ENCODE assay signal across 8 mouse cellular contexts in the genomic region with DNA sequence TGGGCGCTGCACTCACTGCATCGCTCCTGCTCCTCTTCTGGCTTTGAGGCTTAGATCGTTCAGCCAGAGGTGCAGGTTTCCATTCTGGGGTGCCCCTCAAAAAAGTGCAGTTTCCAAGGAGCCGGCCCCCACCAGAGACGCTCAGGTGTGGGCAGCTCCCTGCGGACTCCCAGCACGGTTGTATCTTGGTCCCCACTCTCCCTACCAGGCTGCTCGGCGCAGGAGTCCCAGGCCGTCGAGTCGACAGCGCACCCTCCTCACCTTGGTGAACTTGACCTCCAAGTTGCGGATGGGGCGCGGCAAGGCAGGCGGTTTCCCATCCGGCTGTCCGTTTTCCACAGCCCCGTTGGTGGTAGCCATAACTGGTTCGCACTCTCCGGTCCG. TPM values are rescaled to one million over a fixed set of nuclear protein-coding genes. Genes with fewer than 3 reads are reported as not detected.
DNase-seq lines count a peak whose midpoint lies in the region; ATAC-seq and TF ChIP-seq lines count a peak whose summit lies in the region.

No protein-coding gene starts in this region.

- TF ChIP-seq CTCF in left cerebral cortex, adult 2 months (IDR thresholded peaks at IDR 0.05): no peak
- no peak for TF ChIP-seq CTCF in intestine, postnatal 0 days (IDR thresholded peaks at IDR 0.05; ENCODE audit: low read depth)

- peak overlapping the region; percentile 98 for H3K4me2 ChIP-seq in embryonic facial prominence, embryonic 15.5 days (replicated peaks)
- peak overlapping the region; percentile 79 for H3K4me2 ChIP-seq in intestine, postnatal 0 days (replicated peaks; ENCODE audit: low read depth)
- peak overlapping the region; percentile 95 for H3K4me2 ChIP-seq in neural tube, embryonic 12.5 days (replicated peaks)

- H3K4me3 ChIP-seq in left cerebral cortex, adult 2 months: peak overlapping the region; percentile 39
- H3K4me3 ChIP-seq in embryonic facial prominence, embryonic 15.5 days (replicated peaks): peak overlapping the region; percentile 55
- peak overlapping the region; percentile 51 for H3K4me3 ChIP-seq in intestine, postnatal 0 days (ENCODE audit: low read depth, low read length)
- peak overlapping the region; percentile 45 for H3K4me3 ChIP-seq in neural tube, embryonic 12.5 days

- H3K27ac ChIP-seq in left cerebral cortex, adult 2 months: no peak overlapping the region
- H3K27ac ChIP-seq in embryonic facial prominence, embryonic 15.5 days (replicated peaks): no peak overlapping the region
- H3K27ac ChIP-seq in intestine, postnatal 0 days (ENCODE audit: low read depth, low read length): no peak overlapping the region
- H3K27ac ChIP-seq in neural tube, embryonic 12.5 days: no peak overlapping the region

- no peak for DNase-seq in left cerebral cortex, adult 2 months (ENCODE audit: extremely low spot score in 1 of 2, low spot score in 2 of 2)
- DNase-seq in left cerebral cortex, adult 11 months (ENCODE audit: low spot score): no peak
- DNase-seq in MN1 (ENCODE audit: low spot score): no peak
- DNase-seq in urinary bladder, postnatal 4 days (ENCODE audit: low spot score in 2 of 2): no peak
- no peak for DNase-seq in thymus, postnatal 36 days

- peaks cover 23% of the 10 kb centered on the region for H3K4me1 ChIP-seq in embryonic facial prominence, embryonic 15.5 days
- no peaks in the 10 kb centered on the region for H3K4me1 ChIP-seq in intestine, postnatal 0 days (replicated peaks; ENCODE audit: control insufficient read depth, insufficient read depth, low read length)
- H3K4me1 ChIP-seq in neural tube, embryonic 12.5 days: peaks cover 13% of the 10 kb centered on the region

- no peaks in the 10 kb centered on the region for H3K9me3 ChIP-seq in embryonic facial prominence, embryonic 15.5 days (replicated peaks)
- no peaks in the 10 kb centered on the region for H3K9me3 ChIP-seq in intestine, postnatal 0 days (ENCODE audit: control insufficient read depth)
- no peaks in the 10 kb centered on the region for H3K9me3 ChIP-seq in neural tube, embryonic 12.5 days

- peaks cover 48% of the 10 kb centered on the region for H3K27me3 ChIP-seq in embryonic facial prominence, embryonic 15.5 days
- peaks cover 34% of the 10 kb centered on the region for H3K27me3 ChIP-seq in intestine, postnatal 0 days (replicated peaks; ENCODE audit: control insufficient read depth, insufficient read depth, low read length)
- peaks cover 65% of the 10 kb centered on the region for H3K27me3 ChIP-seq in neural tube, embryonic 12.5 days (replicated peaks)

- no peaks in the 10 kb centered on the region for H3K36me3 ChIP-seq in embryonic facial prominence, embryonic 15.5 days
- H3K36me3 ChIP-seq in intestine, postnatal 0 days (ENCODE audit: control insufficient read depth, insufficient read depth): no peaks in the 10 kb centered on the region
- H3K36me3 ChIP-seq in neural tube, embryonic 12.5 days: no peaks in the 10 kb centered on the region

- H3K9ac ChIP-seq in embryonic facial prominence, embryonic 15.5 days: peak overlapping the region; percentile 16; the same call in 1 of the 2 replicates
- H3K9ac ChIP-seq in intestine, postnatal 0 days (ENCODE audit: low read depth, low read length): peak overlapping the region; percentile 46
- H3K9ac ChIP-seq in neural tube, embryonic 12.5 days: peak overlapping the region; percentile 42; the same call in 1 of the 2 replicates

- 2% methylated on average over 23 of the region's 23 CpGs for WGBS in embryonic facial prominence, embryonic 15.5 days
- 1% methylated on average over 23 of the region's 23 CpGs for WGBS in intestine, postnatal 0 days
- under 1% methylated on average over 23 of the region's 23 CpGs for WGBS in neural tube, embryonic 12.5 days

- ATAC-seq in embryonic facial prominence, embryonic 15.5 days (ENCODE audit: insufficient number of reproducible peaks, low FRiP score, low TSS enrichment, low read depth): no peak
- peak; percentile 24; the same call in 1 of the 2 replicates for ATAC-seq in intestine, postnatal 0 days
- ATAC-seq in neural tube, embryonic 12.5 days (ENCODE audit: low FRiP score, low read depth): peak; percentile 69

- intact Hi-C loops in left cerebral cortex, adult 2 months (cut with DNase I): no loop called here

RNA-seq across cellular contexts. Expression of gene Aldh1a3, which starts 0.3 kb away (rescaled TPM):
- 1 to 10 TPM; 1.5 to 1.7 TPM for total RNA-seq in left cerebral cortex, adult 2 months (2021)
- polyA plus RNA-seq in embryonic facial prominence, embryonic 15.5 days (2015; fragmentation: Nextera tagmentation; extraction: Ambion mirVana): 27.2 and 27.8 TPM in 2 replicates
- polyA plus RNA-seq in intestine, postnatal 0 days (2015; fragmentation: Nextera tagmentation; extraction: Ambion mirVana): 45.4 and 46.6 TPM in 2 replicates
- 2.4 and 3.4 TPM in 2 replicates for polyA plus RNA-seq in neural tube, embryonic 12.5 days (2016; fragmentation: Nextera tagmentation; extraction: Ambion mirVana)

RNA-seq across cellular contexts. Expression of gene Lrrk1, which starts 38.9 kb away (rescaled TPM):
- total RNA-seq in left cerebral cortex, adult 2 months (2021): 1 to 10 TPM; 4.4 TPM
- 16.9 TPM in 2 replicates for polyA plus RNA-seq in embryonic facial prominence, embryonic 15.5 days (2015; fragmentation: Nextera tagmentation; extraction: Ambion mirVana)
- 6.1 and 8.0 TPM in 2 replicates for polyA plus RNA-seq in intestine, postnatal 0 days (2015; fragmentation: Nextera tagmentation; extraction: Ambion mirVana)
- polyA plus RNA-seq in neural tube, embryonic 12.5 days (2016; fragmentation: Nextera tagmentation; extraction: Ambion mirVana): 7.3 and 8.5 TPM in 2 replicates
